Mouse (Mus musculus) heart, embryonic 12.5 days (tissue): ENCODE data around the gene Nuak2. TPM values are rescaled to one million over a fixed set of nuclear protein-coding genes. Genes with fewer than 3 reads are reported as not detected.

ENCODE experiments used
- ATAC-seq: fragments of 200-750 bp; cut with Nextera tagmentation; 2 replicates; pipeline ENCODE4 v1.8.0; 2017; ENCODE audit warnings: moderate TSS enrichment, moderate library complexity; ENCODE audit not compliant: insufficient number of reproducible peaks, low FRiP score
- H3K27ac ChIP-seq: fragments of 300-500 bp; sonication (generic); 2 replicates; pipeline ENCODE4 v1.5.1; 2016; ENCODE audit warnings: mild to moderate bottlenecking, moderate library complexity; ENCODE audit not compliant: poor library complexity, severe bottlenecking
- H3K27me3 ChIP-seq: fragments of 300-500 bp; sonication (generic); replicated peaks from 2 replicates; pipeline ENCODE4 v1.6.1; 2016; ENCODE audit warnings: mild to moderate bottlenecking, moderate library complexity
- H3K36me3 ChIP-seq: fragments of 300-500 bp; sonication (generic); 2 replicates; pipeline ENCODE4 v1.6.1; 2016; ENCODE audit warnings: mild to moderate bottlenecking, moderate library complexity
- H3K4me1 ChIP-seq: fragments of 300-500 bp; sonication (generic); replicated peaks from 2 replicates; pipeline ENCODE4 v1.6.1; 2016; ENCODE audit warnings: mild to moderate bottlenecking
- H3K4me2 ChIP-seq: fragments of 300-500 bp; sonication (generic); 2 replicates; pipeline ENCODE4 v1.6.1; 2016; ENCODE audit warnings: mild to moderate bottlenecking, moderate library complexity
- H3K4me3 ChIP-seq: fragments of 300-500 bp; sonication (generic); 2 replicates; pipeline ENCODE4 v1.5.1; 2016; ENCODE audit warnings: mild to moderate bottlenecking
- H3K9ac ChIP-seq: fragments of 300-500 bp; sonication (generic); 2 replicates; pipeline ENCODE4 v1.6.1; 2016; ENCODE audit warnings: mild to moderate bottlenecking, moderate library complexity
- H3K9me3 ChIP-seq: fragments of 300-500 bp; sonication (generic); replicated peaks from 2 replicates; pipeline ENCODE4 v1.6.1; 2016; ENCODE audit warnings: mild to moderate bottlenecking, moderate library complexity
- whole genome bisulfite sequencing: fragments of 180-500 bp; shearing (Covaris S2); methylation state at CpG from one replicate; pipeline ENCODE4 v1.1.7; 2016; 5-methylcytosine and 5-hydroxymethylcytosine counted together
- polyA plus RNA-seq: library from polyadenylated mRNA; unstranded; fragments of >200 nt; fragmentation: Nextera tagmentation; extraction: Ambion mirVana; gene quantifications from 2 replicates; pipeline ENCODE4 v1.2.1, GENCODE M21; 2016

Gene Nuak2
- polyA plus RNA-seq, 1 experiment from 2014 or later = 2.6 TPM

DNA sequence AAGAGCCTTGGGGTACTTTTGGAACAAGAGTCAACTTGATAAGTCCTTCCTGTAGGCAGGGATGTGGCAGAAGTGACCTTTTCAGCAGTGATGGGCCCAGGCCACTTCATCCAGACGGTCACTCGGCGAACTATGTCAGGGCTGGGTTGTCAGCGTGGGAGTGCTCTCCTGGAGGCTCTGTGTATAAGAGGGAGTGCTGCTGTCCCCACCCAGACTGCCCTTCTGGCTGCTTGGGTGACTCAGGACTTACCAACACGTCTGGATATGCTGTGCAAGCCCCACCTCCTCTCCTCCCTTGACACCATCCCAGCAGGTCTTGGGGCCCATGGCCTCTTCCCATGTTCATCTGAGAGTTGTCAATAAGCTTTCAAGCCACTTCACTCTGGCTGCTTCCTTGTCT lies 37.5 kb downstream of the Nuak2 start:
- Histone ChIP-seq H3K4me3 (no peak overlapping the region), H3K4me1 (peaks cover 26% of the 10 kb centered on the region), H3K9ac (no peak overlapping the region), H3K36me3 (peaks cover 16% of the 10 kb centered on the region), H3K9me3 (peaks cover 7% of the 10 kb centered on the region; the same call in 1 of the 2 replicates), H3K4me2 (no peak overlapping the region), H3K27ac (no peak overlapping the region), H3K27me3 (no peaks in the 10 kb centered on the region)
- no peak for ATAC-seq
- 28% methylated on average over 5 of the region's 5 CpGs for WGBS

DNA sequence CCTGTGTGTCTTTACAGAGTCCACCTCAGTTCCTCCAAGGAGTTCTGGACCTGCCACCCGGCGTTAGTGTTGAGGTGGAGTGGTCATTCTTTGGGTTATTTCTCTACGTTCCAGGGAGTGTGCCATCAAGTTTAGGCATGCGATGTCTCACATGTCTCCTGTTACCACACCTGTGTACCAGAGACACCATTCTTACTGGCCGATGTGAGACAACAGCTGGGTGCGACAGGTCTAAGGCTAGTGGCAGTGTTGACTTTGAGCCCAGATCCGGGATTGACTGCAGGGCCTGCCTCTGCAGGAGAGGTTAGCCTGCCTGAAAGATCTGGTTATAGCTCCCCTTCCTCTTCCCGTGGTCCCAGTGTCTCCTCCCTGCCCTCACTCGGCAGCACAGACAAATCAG lies 38.3 kb downstream of the Nuak2 start:
- WGBS = 75% methylated on average over 9 of the region's 9 CpGs
- H3K4me3 ChIP-seq = no peak overlapping the region
- H3K27ac ChIP-seq = no peak overlapping the region
- peaks cover 7% of the 10 kb centered on the region; the same call in 1 of the 2 replicates for H3K9me3 ChIP-seq
- H3K4me2 ChIP-seq = no peak overlapping the region
- H3K4me1 ChIP-seq = peaks cover 26% of the 10 kb centered on the region
- no peak overlapping the region for H3K9ac ChIP-seq
- ATAC-seq = no peak
- peaks cover 24% of the 10 kb centered on the region for H3K36me3 ChIP-seq
- no peaks in the 10 kb centered on the region for H3K27me3 ChIP-seq

DNA sequence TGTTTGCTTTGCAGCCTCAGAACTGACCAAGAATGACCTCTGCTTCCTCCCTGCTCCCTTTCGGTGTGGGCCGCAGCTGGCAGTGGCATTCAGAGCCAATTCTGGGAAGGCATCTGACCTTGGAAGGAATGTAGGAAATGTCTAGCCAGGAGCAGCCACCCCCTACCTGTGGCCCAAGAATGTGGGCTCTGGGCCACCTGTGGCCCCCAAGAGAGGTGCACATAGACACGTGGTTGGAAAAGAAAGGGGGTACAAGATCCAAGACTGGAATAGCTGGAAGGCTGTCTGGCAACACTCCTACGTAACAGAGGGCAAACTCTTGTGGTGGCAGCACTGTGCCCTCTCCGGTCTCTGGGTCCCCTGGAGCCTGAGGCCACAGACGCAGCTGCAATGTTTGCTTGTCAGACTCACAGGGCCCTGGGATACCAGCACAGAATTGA lies 39.3 kb downstream of the Nuak2 start:
- H3K27me3 ChIP-seq = no peaks in the 10 kb centered on the region
- 65% methylated on average over 6 of the region's 6 CpGs for WGBS
- H3K9me3 ChIP-seq = peaks cover 7% of the 10 kb centered on the region; the same call in 1 of the 2 replicates
- H3K4me1 ChIP-seq = peaks cover 26% of the 10 kb centered on the region
- no peak overlapping the region for H3K27ac ChIP-seq
- H3K4me3 ChIP-seq = no peak overlapping the region
- no peak overlapping the region for H3K9ac ChIP-seq
- peaks cover 34% of the 10 kb centered on the region for H3K36me3 ChIP-seq
- H3K4me2 ChIP-seq = no peak overlapping the region
- ATAC-seq = no peak

DNA sequence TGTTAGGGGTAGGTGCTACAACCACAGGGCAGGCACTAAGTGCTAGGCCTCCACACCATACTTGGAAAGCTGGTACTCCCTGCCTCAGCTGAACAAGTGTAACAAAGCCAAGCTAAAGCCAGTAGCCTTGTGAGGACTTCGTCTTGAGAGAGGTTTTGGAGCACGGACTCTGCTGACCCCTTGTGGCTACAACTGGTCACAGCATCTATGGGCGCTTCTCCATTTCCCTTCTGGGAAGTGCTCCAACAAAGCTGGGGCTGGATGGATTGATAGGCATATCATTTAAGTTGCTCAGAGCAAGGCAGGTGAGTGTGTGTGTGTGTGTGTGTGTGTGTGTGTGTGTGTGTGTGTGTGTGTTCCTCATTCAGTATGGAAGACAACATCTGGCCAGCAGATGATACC lies 39.9 kb downstream of the Nuak2 start:
- Histone ChIP-seq H3K36me3 (peaks cover 41% of the 10 kb centered on the region), H3K9me3 (peaks cover 3% of the 10 kb centered on the region; the same call in 1 of the 2 replicates), H3K4me3 (no peak overlapping the region), H3K27me3 (no peaks in the 10 kb centered on the region), H3K9ac (no peak overlapping the region), H3K4me2 (no peak overlapping the region), H3K27ac (no peak overlapping the region), H3K4me1 (peaks cover 26% of the 10 kb centered on the region)
- WGBS = 0% methylated on average over 3 of the region's 3 CpGs
- ATAC-seq = peak; percentile 52

DNA sequence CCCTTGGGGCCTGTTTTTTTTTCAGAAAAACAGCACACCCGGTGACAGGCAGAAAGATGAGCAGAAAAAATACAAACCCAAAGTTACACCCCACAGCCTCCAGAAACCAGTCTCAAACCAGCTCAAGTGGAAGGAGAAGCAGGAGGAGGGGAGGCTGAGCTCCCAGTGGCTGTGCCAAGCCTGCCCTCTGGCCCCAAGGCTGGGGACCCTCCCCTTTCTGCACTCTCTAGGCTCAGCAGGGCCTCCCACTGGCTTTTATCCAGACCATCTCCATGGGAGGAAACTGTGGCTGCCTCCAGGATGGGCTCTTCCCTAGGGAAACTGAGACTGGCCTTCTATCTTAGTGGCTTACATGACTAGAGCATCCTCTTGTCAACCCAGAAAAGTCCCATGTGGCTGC lies 40.9 kb downstream of the Nuak2 start:
- 63% methylated on average over 1 of the region's 1 CpGs for WGBS
- ATAC-seq = no peak
- H3K36me3 ChIP-seq = peaks cover 44% of the 10 kb centered on the region
- no peaks in the 10 kb centered on the region for H3K27me3 ChIP-seq
- H3K4me2 ChIP-seq = no peak overlapping the region
- no peaks in the 10 kb centered on the region for H3K9me3 ChIP-seq
- H3K27ac ChIP-seq = no peak overlapping the region
- H3K4me3 ChIP-seq = no peak overlapping the region
- peaks cover 32% of the 10 kb centered on the region for H3K4me1 ChIP-seq
- no peak overlapping the region for H3K9ac ChIP-seq

DNA sequence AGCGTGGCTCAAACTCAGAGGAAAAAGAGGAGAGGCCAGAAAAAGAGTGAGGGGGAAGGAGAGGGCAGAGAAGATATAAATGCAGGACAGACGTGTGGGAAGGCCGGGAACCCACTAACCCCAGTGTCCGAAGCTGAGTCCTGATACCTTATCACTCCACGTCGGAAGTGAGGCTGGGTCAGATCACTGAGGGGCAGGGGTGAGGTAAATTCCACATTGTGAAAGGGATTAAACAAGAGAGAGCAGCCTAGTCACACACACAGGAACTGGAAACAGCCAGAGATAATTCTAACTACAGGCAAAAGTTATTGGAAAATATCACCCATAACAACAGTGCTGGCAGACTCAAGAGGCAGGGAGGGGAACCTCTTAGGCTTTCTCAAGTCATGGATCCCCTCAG lies 46.0 kb downstream of the Nuak2 start:
- peak overlapping the region; percentile 5; the same call in 1 of the 2 replicates for H3K4me2 ChIP-seq
- no peaks in the 10 kb centered on the region for H3K27me3 ChIP-seq
- ATAC-seq = peak; percentile 22; the same call in 1 of the 2 replicates
- H3K4me3 ChIP-seq = no peak overlapping the region
- peak overlapping the region; percentile 74 for H3K27ac ChIP-seq
- no peak overlapping the region for H3K9ac ChIP-seq
- peaks cover 50% of the 10 kb centered on the region for H3K36me3 ChIP-seq
- H3K9me3 ChIP-seq = no peaks in the 10 kb centered on the region
- 8% methylated on average over 6 of the region's 6 CpGs for WGBS
- H3K4me1 ChIP-seq = peaks cover 39% of the 10 kb centered on the region

DNA sequence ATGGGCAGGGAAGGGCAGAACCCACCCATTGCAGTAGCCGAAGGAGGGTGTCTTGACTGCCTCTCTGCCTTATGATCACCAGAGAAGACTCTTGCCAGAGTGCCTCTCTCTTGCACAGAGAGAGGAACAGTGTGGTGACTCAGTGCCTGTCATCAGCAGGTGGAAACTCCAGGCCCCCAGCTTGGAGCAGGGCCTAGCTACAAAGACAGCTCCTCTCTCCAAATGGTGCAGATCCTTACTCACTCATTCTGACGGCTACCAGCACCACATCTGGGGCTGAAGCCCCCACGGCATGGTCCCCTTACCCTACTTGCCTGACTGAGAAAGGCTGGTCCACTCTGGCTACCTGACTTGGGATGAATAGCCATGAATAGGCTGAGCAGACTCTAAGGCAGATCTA lies 48.5 kb downstream of the Nuak2 start:
- H3K9ac ChIP-seq = peak overlapping the region; percentile 25; the same call in 1 of the 2 replicates
- peaks cover 28% of the 10 kb centered on the region for H3K36me3 ChIP-seq
- H3K27me3 ChIP-seq = no peaks in the 10 kb centered on the region
- H3K9me3 ChIP-seq = no peaks in the 10 kb centered on the region
- 65% methylated on average over 3 of the region's 3 CpGs for WGBS
- peaks cover 50% of the 10 kb centered on the region for H3K4me1 ChIP-seq
- peak overlapping the region; percentile 32 for H3K4me3 ChIP-seq
- no peak for ATAC-seq
- H3K4me2 ChIP-seq = peak overlapping the region; percentile 39
- H3K27ac ChIP-seq = 0 out of 2 replicates have a peak overlapping the region, but pooled peaks have one; percentile 25

DNA sequence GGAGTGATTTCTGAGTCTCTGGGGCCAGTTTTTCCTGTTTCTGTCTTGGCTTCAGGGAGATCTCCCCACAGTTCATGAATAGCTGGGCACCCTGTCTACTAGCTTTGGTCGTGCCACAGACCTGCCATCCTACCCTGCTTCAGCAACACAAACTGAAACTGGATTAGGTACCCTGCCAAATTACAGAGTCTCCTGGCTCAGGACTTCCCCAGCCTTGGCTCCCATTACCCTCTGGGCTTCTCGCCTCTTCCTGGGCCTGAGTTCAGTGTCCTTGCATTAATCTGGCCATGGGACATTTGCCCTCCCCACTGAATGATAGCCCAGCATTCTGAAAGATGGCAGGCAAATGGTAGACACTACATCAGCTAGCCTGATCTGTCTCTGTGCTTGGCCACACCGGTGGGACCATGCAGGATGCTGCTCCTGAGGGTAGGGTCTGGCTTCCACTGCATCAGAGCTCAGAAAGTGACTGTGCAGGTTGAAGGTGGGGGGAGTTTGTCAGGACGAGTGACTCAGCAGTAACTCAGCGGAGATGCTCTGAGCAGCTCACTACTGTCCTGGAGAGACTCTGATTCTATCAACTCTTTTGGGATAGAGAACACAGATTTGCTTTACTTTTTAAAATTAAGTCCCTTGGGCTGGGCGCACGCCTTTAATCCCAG lies 49.1 kb downstream of the Nuak2 start:
- 84% methylated on average over 7 of the region's 7 CpGs for WGBS
- Histone ChIP-seq H3K4me1 (peaks cover 50% of the 10 kb centered on the region), H3K27me3 (no peaks in the 10 kb centered on the region), H3K36me3 (peaks cover 21% of the 10 kb centered on the region), H3K9me3 (no peaks in the 10 kb centered on the region), H3K4me2 (peak overlapping the region; percentile 39), H3K9ac (peak overlapping the region; percentile 25; the same call in 1 of the 2 replicates), H3K4me3 (peak overlapping the region; percentile 32), H3K27ac (no peak overlapping the region)
- ATAC-seq = no peak

DNA sequence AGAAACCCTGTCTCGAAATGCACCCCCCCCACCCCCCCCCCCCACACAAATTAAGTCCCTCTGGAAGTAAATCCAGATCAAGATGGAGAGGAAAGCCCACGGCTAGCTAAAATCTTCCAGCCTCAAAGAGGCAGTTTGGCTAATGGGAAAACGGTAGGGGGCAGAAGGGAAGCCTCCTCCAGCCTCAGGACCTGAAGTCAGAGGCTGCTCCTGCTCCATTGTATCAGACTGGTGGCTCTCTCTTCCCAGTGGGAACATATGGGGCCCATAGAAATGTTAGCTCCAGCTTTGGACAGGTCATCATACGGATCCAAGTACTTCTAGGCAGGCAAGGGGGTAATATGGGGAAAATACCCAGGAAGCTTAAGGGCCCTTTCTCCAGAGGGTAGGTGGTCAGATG lies 49.7 kb downstream of the Nuak2 start:
- Histone ChIP-seq H3K27ac (no peak overlapping the region), H3K4me1 (peaks cover 57% of the 10 kb centered on the region), H3K9ac (no peak overlapping the region), H3K4me2 (0 out of 2 replicates have a peak overlapping the region, but pooled peaks have one; percentile 2), H3K4me3 (peak overlapping the region; percentile 32), H3K27me3 (no peaks in the 10 kb centered on the region), H3K9me3 (no peaks in the 10 kb centered on the region), H3K36me3 (peaks cover 15% of the 10 kb centered on the region)
- WGBS = 67% methylated on average over 4 of the region's 4 CpGs
- no peak for ATAC-seq

DNA sequence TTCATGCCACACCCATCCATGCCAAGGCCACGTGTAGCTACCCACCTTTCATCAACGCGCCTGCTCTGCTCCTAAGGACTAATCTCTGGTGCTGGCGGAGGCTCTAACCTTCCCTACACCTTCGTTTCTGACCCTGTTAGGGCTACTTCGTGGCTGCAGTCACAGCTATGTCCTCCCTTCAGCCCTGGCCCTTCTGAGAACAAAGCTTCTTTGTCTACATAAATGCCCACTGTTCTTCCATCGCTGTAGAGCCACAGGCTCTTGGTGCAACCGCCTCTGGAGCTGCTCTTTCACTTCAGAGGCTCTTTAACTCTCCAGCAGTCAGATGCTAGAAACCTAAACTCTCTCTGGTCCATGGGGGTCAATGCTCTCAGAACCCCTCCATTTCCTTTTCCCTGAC lies 50.3 kb downstream of the Nuak2 start:
- Histone ChIP-seq H3K9ac (peak overlapping the region; percentile 44), H3K36me3 (peaks cover 10% of the 10 kb centered on the region), H3K27me3 (no peaks in the 10 kb centered on the region), H3K4me2 (peak overlapping the region; percentile 19; the same call in 1 of the 2 replicates), H3K9me3 (no peaks in the 10 kb centered on the region), H3K27ac (no peak overlapping the region), H3K4me1 (peaks cover 62% of the 10 kb centered on the region), H3K4me3 (peak overlapping the region; percentile 32)
- WGBS = 72% methylated on average over 8 of the region's 8 CpGs
- ATAC-seq = no peak

DNA sequence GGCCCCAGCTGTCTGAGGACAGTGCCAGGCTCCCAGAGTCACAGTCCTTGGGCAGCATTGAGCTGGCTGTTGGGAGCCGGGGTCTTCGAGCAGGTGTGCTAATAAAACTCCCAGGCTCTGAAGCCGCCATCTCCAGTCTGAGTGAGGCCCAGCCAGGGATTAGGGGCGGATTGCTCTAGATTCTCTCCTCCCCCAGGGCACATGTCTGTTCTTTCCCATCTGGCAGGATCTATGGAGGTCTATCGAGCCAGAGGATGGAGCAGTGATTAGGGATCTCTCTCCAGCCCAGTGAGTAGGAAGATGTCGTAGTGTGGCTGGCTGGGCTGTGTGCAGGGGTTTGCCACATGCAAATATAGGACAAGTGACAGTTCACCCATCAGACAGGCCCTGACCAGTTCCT lies 51.0 kb downstream of the Nuak2 start:
- peak overlapping the region; percentile 44; the same call in 1 of the 2 replicates for H3K9ac ChIP-seq

More for the DNA sequence above, 51.0 kb downstream of the Nuak2 start:
- H3K27ac ChIP-seq = 0 out of 2 replicates have a peak overlapping the region, but pooled peaks have one; percentile 67
- H3K4me2 ChIP-seq = no peak overlapping the region
- no peaks in the 10 kb centered on the region for H3K9me3 ChIP-seq
- H3K36me3 ChIP-seq = peaks cover 10% of the 10 kb centered on the region
- WGBS = 82% methylated on average over 6 of the region's 6 CpGs
- peaks cover 62% of the 10 kb centered on the region for H3K4me1 ChIP-seq
- no peaks in the 10 kb centered on the region for H3K27me3 ChIP-seq
- no peak for ATAC-seq
- H3K4me3 ChIP-seq = peak overlapping the region; percentile 32
